Mouse (Mus musculus) midbrain, embryonic 12.5 days (tissue): ENCODE data around the gene Cald1. TPM values are rescaled to one million over a fixed set of nuclear protein-coding genes. Genes with fewer than 3 reads are reported as not detected.

ENCODE experiments used
- ATAC-seq: fragments of 200-750 bp; cut with Nextera tagmentation; 2 replicates; pipeline ENCODE4 v1.8.0; 2017; ENCODE audit warnings: low read depth, moderate TSS enrichment, moderate library complexity; ENCODE audit not compliant: low FRiP score
- H3K27ac ChIP-seq: fragments of 300-500 bp; sonication (generic); replicated peaks from 2 replicates; pipeline ENCODE4 v1.5.1; 2016; ENCODE audit warnings: mild to moderate bottlenecking
- H3K27me3 ChIP-seq: fragments of 300-500 bp; sonication (generic); 2 replicates; pipeline ENCODE4 v1.6.1; 2016; ENCODE audit warnings: mild to moderate bottlenecking
- H3K36me3 ChIP-seq: fragments of 300-500 bp; sonication (generic); 2 replicates; pipeline ENCODE4 v1.6.1; 2016
- H3K4me1 ChIP-seq: fragments of 300-500 bp; sonication (generic); 2 replicates; pipeline ENCODE4 v1.6.1; 2016
- H3K4me2 ChIP-seq: fragments of 300-500 bp; sonication (generic); replicated peaks from 2 replicates; pipeline ENCODE4 v1.6.1; 2016; ENCODE audit warnings: mild to moderate bottlenecking, moderate library complexity
- H3K4me3 ChIP-seq: fragments of 300-500 bp; sonication (generic); 2 replicates; pipeline ENCODE4 v1.5.1; 2016; ENCODE audit warnings: mild to moderate bottlenecking
- H3K9ac ChIP-seq: fragments of 300-500 bp; sonication (generic); replicated peaks from 2 replicates; pipeline ENCODE4 v1.6.1; 2016; ENCODE audit warnings: mild to moderate bottlenecking, moderate library complexity
- H3K9me3 ChIP-seq: fragments of 300-500 bp; sonication (generic); 2 replicates; pipeline ENCODE4 v1.6.1; 2016; ENCODE audit warnings: mild to moderate bottlenecking
- WGBS: fragments of 180-500 bp; shearing (Covaris S2); methylation state at CpG from one replicate; pipeline ENCODE4 v1.1.7; 2016; 5-methylcytosine and 5-hydroxymethylcytosine counted together
- polyA plus RNA-seq: library from polyadenylated mRNA; unstranded; fragments of >200 nt; fragmentation: Nextera tagmentation; extraction: Ambion mirVana; gene quantifications from 2 replicates; pipeline ENCODE4 v1.2.1, GENCODE M21; 2016

Gene Cald1
- polyA plus RNA-seq, 1 experiment from 2014 or later: 157 TPM

DNA sequence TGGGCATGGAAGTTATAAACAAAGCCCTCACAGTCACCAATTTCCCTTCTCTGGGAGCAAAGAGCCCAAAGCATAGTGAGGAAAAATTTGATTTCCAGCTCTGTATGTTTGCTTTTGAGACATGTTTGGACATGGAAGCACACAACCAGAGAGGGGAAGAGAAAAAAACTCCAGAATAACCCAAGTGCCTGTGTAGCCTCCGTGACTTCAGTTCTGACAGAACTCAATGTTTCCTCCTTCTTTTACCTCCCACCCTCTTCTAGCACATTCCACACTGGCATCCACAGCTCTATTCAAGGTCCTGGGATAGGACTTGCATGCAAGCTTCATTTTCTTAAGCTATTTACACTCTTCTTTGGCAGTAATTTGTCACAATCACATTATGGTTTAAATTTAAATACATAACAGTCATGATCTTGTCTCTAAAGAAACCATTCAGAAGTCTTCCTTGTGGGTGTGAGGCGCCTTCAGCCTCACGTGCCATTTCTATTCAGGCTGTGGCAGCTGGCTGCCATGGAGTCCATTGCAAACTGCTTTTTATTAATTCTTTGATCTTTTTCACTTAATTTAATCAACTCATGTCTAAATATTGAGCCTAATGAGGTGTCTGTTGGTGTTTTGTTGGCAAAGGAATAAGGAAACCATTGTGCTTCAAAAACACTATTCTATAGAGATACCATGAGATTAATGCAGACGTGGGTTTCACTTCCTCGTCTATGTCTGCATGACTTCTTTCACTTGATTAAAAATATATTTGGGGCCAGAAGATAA is 49.9 kb downstream of the Cald1 start:
- Histone ChIP-seq H3K27ac (no peak overlapping the region), H3K4me3 (no peak overlapping the region), H3K9ac (no peak overlapping the region), H3K9me3 (no peaks in the 10 kb centered on the region), H3K4me2 (no peak overlapping the region), H3K4me1 (no peaks in the 10 kb centered on the region), H3K36me3 (no peaks in the 10 kb centered on the region), H3K27me3 (no peaks in the 10 kb centered on the region)
- WGBS: 68% methylated on average over 5 of the region's 5 CpGs
- no peak for ATAC-seq

GRCm38 (mm10) chr6:34651298-34651697 is 53.0 kb downstream of the Cald1 start:
- Histone ChIP-seq H3K36me3 (no peaks in the 10 kb centered on the region), H3K4me1 (no peaks in the 10 kb centered on the region), H3K9me3 (no peaks in the 10 kb centered on the region), H3K27ac (no peak overlapping the region), H3K27me3 (no peaks in the 10 kb centered on the region), H3K4me2 (no peak overlapping the region), H3K4me3 (no peak overlapping the region), H3K9ac (no peak overlapping the region)
- ATAC-seq: no peak
- 81% methylated on average over 7 of the region's 7 CpGs for WGBS

- H3K4me1 ChIP-seq: no peaks in the 10 kb centered on the region; the same call in 1 of the 2 replicates
- WGBS: 72% methylated on average over 3 of the region's 3 CpGs
- H3K9ac ChIP-seq: no peak overlapping the region
Observed at GRCm38 (mm10) chr6:34655719-34656118, 57.4 kb downstream of the Cald1 start.

DNA sequence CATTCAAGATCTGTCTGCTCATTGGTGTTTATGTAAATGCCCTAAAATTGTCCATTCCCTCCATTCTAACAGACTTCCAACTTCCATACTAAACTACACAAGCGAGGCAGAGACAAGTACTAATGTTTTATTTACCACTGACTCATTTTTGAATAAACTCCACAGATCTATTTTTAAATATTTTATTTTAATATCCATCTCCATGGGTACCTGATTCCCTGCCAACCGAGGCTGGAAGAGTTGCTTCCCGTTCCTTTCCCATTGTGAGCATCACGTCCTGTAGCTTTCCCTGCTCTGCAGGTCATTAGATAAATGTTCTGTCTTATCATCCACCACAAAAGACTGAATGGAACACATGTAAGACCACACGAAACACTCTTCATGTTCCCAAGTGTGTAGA is 60.5 kb downstream of the Cald1 start:
- 89% methylated on average over 5 of the region's 5 CpGs for WGBS
- H3K36me3 ChIP-seq: no peaks in the 10 kb centered on the region
- no peak overlapping the region for H3K4me2 ChIP-seq

More at GRCm38 (mm10) chr6:34655719-34656118, 57.4 kb downstream of the Cald1 start:
- H3K4me3 ChIP-seq: no peak overlapping the region
- H3K9me3 ChIP-seq: no peaks in the 10 kb centered on the region
- ATAC-seq: no peak
- H3K36me3 ChIP-seq: no peaks in the 10 kb centered on the region
- no peak overlapping the region for H3K4me2 ChIP-seq
- no peak overlapping the region for H3K27ac ChIP-seq
- no peaks in the 10 kb centered on the region for H3K27me3 ChIP-seq

DNA sequence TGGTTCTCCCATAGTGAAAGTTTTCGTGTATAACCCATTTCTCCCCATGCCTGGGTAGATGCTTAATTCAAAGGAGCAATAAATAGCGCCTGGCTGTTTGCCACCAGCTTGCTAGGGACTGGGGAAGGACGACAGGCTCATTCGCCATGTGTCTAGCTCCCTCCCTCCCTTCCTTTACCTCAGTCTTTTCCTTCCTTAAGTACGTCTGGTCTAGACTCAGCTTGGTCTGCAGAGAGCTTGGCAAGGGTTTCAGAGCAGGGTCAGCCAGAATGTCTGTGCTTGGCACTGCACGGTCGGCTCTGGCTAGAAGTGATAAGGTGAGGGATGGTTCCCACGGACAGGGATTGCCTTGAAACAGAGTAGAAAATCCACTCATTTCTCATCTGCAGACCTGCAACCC is 62.4 kb downstream of the Cald1 start:
- no peaks in the 10 kb centered on the region for H3K36me3 ChIP-seq
- H3K9ac ChIP-seq: no peak overlapping the region
- H3K27ac ChIP-seq: no peak overlapping the region
- H3K9me3 ChIP-seq: no peaks in the 10 kb centered on the region
- WGBS: 62% methylated on average over 8 of the region's 8 CpGs
- H3K4me3 ChIP-seq: no peak overlapping the region
- H3K4me2 ChIP-seq: no peak overlapping the region
- H3K27me3 ChIP-seq: no peaks in the 10 kb centered on the region
- ATAC-seq: no peak
- H3K4me1 ChIP-seq: no peaks in the 10 kb centered on the region; the same call in 1 of the 2 replicates

More for the DNA sequence above, 60.5 kb downstream of the Cald1 start:
- no peak overlapping the region for H3K27ac ChIP-seq
- H3K4me3 ChIP-seq: no peak overlapping the region
- no peak for ATAC-seq
- no peaks in the 10 kb centered on the region; the same call in 1 of the 2 replicates for H3K4me1 ChIP-seq
- H3K27me3 ChIP-seq: no peaks in the 10 kb centered on the region
- H3K9me3 ChIP-seq: no peaks in the 10 kb centered on the region
- H3K9ac ChIP-seq: no peak overlapping the region

DNA sequence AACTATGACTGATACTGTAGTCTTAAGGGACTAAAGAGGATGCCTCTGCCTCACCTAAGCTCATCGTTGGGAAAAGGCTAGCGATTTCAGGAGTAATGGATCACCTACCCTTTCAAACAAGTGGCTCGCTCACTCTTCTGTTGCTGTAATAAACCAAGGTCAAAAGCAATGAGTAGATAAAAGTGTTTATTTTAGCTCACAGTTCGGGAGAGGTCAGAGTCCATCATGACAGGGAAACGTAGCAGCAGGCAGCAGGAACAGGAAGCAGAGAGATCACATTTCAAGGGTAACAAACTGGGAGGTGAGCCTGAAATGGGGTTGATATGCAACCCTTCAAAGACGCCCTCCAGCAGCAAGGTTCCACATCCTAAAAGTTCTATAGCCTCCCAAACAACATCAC is 64.3 kb downstream of the Cald1 start:
- no peak overlapping the region for H3K4me3 ChIP-seq
- 83% methylated on average over 6 of the region's 6 CpGs for WGBS
- H3K9ac ChIP-seq: no peak overlapping the region
- no peak for ATAC-seq
- no peak overlapping the region for H3K4me2 ChIP-seq
- H3K27me3 ChIP-seq: no peaks in the 10 kb centered on the region
- H3K4me1 ChIP-seq: no peaks in the 10 kb centered on the region; the same call in 1 of the 2 replicates
- no peaks in the 10 kb centered on the region for H3K9me3 ChIP-seq
- H3K36me3 ChIP-seq: no peaks in the 10 kb centered on the region
- H3K27ac ChIP-seq: no peak overlapping the region

GRCm38 (mm10) chr6:34664291-34664690 is 66.0 kb downstream of the Cald1 start:
- 87% methylated on average over 4 of the region's 4 CpGs for WGBS
- Histone ChIP-seq H3K27ac (no peak overlapping the region), H3K27me3 (no peaks in the 10 kb centered on the region), H3K4me2 (no peak overlapping the region), H3K36me3 (no peaks in the 10 kb centered on the region), H3K9ac (no peak overlapping the region), H3K9me3 (no peaks in the 10 kb centered on the region), H3K4me1 (no peaks in the 10 kb centered on the region; the same call in 1 of the 2 replicates), H3K4me3 (no peak overlapping the region)
- ATAC-seq: no peak

DNA sequence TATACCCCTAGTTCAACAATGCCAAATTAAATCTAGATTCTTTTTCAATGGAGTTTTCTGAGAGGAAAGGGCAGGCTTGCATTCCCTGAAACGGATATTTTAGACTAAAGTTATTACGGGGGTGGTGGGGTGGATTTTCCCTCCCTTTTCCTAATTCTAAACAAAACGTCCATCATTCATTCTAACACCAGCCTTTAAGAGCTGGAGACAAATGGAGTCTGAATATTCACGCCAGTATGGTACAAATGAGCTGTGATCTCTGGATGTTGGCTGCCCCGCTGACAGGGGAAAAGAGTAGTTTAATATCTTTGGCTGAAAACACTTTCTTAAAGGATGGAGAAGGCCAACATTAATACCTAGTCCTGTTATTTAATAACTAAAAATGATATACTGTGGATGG is 66.4 kb downstream of the Cald1 start:
- Histone ChIP-seq H3K4me3 (no peak overlapping the region), H3K27me3 (no peaks in the 10 kb centered on the region), H3K27ac (no peak overlapping the region), H3K9ac (no peak overlapping the region), H3K4me2 (no peak overlapping the region), H3K9me3 (no peaks in the 10 kb centered on the region), H3K4me1 (no peaks in the 10 kb centered on the region; the same call in 1 of the 2 replicates), H3K36me3 (no peaks in the 10 kb centered on the region)
- no peak for ATAC-seq
- WGBS: 81% methylated on average over 5 of the region's 5 CpGs

DNA sequence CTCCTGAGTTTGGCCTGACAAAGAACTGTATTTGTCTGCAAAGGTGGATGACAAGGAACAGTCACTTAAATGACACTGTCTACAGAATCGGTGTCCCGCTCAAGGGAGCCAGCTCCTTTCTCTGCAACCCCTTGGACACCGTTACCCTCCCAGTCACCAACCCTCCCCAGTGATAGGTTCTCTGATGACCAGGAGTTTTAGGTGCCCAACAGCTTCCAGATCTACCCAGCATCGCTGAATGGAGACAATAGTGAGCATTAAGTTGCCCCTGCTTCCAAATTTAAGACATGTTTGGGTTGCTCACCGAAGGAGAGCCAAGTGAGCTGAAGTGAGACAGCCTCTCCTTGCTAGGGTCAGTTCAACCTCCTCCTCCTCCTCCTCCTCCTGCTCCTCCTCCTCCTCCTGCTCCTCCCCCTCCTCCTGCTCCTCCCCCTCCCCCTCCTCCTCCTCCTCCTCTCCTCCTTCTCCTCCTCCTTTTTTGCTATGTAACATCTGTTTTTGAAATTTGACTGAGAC is 70.5 kb downstream of the Cald1 start:
- Histone ChIP-seq H3K4me3 (no peak overlapping the region), H3K27ac (no peak overlapping the region), H3K36me3 (no peaks in the 10 kb centered on the region), H3K4me2 (no peak overlapping the region), H3K4me1 (no peaks in the 10 kb centered on the region), H3K9me3 (no peaks in the 10 kb centered on the region), H3K9ac (no peak overlapping the region), H3K27me3 (no peaks in the 10 kb centered on the region)
- no peak for ATAC-seq
- 89% methylated on average over 5 of the region's 5 CpGs for WGBS

GRCm38 (mm10) chr6:34671355-34671754 is 73.1 kb downstream of the Cald1 start:
- no peak overlapping the region for H3K4me2 ChIP-seq
- no peak overlapping the region for H3K4me3 ChIP-seq
- no peaks in the 10 kb centered on the region for H3K9me3 ChIP-seq
- no peaks in the 10 kb centered on the region for H3K27me3 ChIP-seq
- no peak for ATAC-seq
- H3K4me1 ChIP-seq: no peaks in the 10 kb centered on the region
- 90% methylated on average over 1 of the region's 1 CpGs for WGBS
- H3K9ac ChIP-seq: no peak overlapping the region
- no peak overlapping the region for H3K27ac ChIP-seq
- H3K36me3 ChIP-seq: no peaks in the 10 kb centered on the region

DNA sequence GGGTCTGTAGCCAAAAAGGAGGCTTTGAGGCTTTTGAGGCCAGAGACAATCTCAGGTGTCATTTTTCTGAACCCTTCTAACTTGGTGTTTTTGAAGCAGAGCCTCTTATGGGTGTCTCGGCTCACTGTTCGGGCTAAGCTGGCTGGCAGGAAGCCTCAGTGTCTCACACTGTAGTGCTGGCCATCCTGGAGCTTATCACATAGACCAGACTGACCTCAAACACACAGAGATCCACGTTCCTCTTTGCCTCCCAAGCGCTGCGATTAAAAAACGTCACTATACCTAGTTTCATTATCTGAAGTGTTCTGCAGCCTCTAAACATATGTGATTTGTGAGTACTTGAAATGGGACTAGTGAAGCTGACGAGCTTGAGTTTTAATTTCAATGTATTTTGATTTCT is 76.1 kb downstream of the Cald1 start:
- H3K4me2 ChIP-seq: no peak overlapping the region
- WGBS: 90% methylated on average over 7 of the region's 7 CpGs
- no peaks in the 10 kb centered on the region for H3K9me3 ChIP-seq
- no peak overlapping the region for H3K27ac ChIP-seq
- no peak for ATAC-seq
- H3K4me3 ChIP-seq: no peak overlapping the region
- no peaks in the 10 kb centered on the region for H3K4me1 ChIP-seq
- H3K36me3 ChIP-seq: no peaks in the 10 kb centered on the region
- H3K9ac ChIP-seq: no peak overlapping the region
- no peaks in the 10 kb centered on the region for H3K27me3 ChIP-seq

GRCm38 (mm10) chr6:34674897-34675296 is 76.6 kb downstream of the Cald1 start:
- no peak overlapping the region for H3K27ac ChIP-seq
- H3K4me1 ChIP-seq: no peaks in the 10 kb centered on the region
- H3K4me2 ChIP-seq: no peak overlapping the region
- 70% methylated on average over 10 of the region's 10 CpGs for WGBS
- ATAC-seq: no peak
- H3K9me3 ChIP-seq: no peaks in the 10 kb centered on the region
- no peak overlapping the region for H3K9ac ChIP-seq
- H3K27me3 ChIP-seq: no peaks in the 10 kb centered on the region
- no peaks in the 10 kb centered on the region for H3K36me3 ChIP-seq
- no peak overlapping the region for H3K4me3 ChIP-seq
